13 mouse cellular contexts compared by ENCODE assay signal in genomic region chr15:91282822-91283221, GRCm38 (mm10).
DNase-seq lines count a peak whose midpoint lies in the region; ATAC-seq and TF ChIP-seq lines count a peak whose summit lies in the region.
"Had no signal": no experiment of that assay in that cellular context is flagged by ENCODE, and none has a peak within 500 bp of the region (broad histone marks: within the 10 kb centered on the region; RNA-seq: fewer than 3 reads in every experiment).

No protein-coding gene starts in this region.

- no peak overlapping the region for H3K4me3 ChIP-seq in gastrocnemius, adult 2 months
- H3K4me3 ChIP-seq in ES-E14 (ENCODE audit: insufficient read depth in 1 of 2, low read depth in 1 of 2, low read length in 2 of 2, poor library complexity in 1 of 2, severe bottlenecking in 1 of 2) = no peak overlapping the region
- no peak overlapping the region for H3K4me3 ChIP-seq in lung, embryonic 15.5 days
- H3K4me3 ChIP-seq: forebrain, embryonic 12.5 days; hindbrain, embryonic 12.5 days; stomach, embryonic 15.5 days had no signal

- no peaks in the 10 kb centered on the region for H3K9me3 ChIP-seq in ES-E14 (ENCODE audit: control insufficient read depth, insufficient read depth, low read depth, low read length)
- H3K9me3 ChIP-seq in lung, embryonic 15.5 days = no peaks in the 10 kb centered on the region
- H3K9me3 ChIP-seq: hindbrain, embryonic 12.5 days had no signal

- ATAC-seq in lung, embryonic 15.5 days (ENCODE audit: borderline replicate concordance, extremely low read depth, low FRiP score, low TSS enrichment) = peak; percentile 91

- H3K36me3 ChIP-seq in ES-E14 (ENCODE audit: control insufficient read depth, insufficient read depth, low read length, poor library complexity, severe bottlenecking) = peaks cover 3% of the 10 kb centered on the region; the same call in 1 of the 2 replicates
- no peaks in the 10 kb centered on the region for H3K36me3 ChIP-seq in lung, embryonic 15.5 days
- H3K36me3 ChIP-seq: forebrain, embryonic 12.5 days; hindbrain, embryonic 12.5 days; stomach, embryonic 15.5 days had no signal

- H3K27me3 ChIP-seq in lung, embryonic 15.5 days = no peaks in the 10 kb centered on the region
- H3K27me3 ChIP-seq: forebrain, embryonic 12.5 days; hindbrain, embryonic 12.5 days; stomach, embryonic 15.5 days had no signal

- intact Hi-C loops in gastrocnemius, adult 2 months (cut with DNase I) = no loop called here

- no peaks in the 10 kb centered on the region for H3K4me1 ChIP-seq in ES-E14 (ENCODE audit: control insufficient read depth in 2 of 2, insufficient read depth in 2 of 2, low read length in 2 of 2, poor library complexity in 1 of 2)
- 0 out of 2 replicates have a peak, but pooled peaks cover 5% of the 10 kb centered on the region for H3K4me1 ChIP-seq in lung, embryonic 15.5 days
- H3K4me1 ChIP-seq: forebrain, embryonic 12.5 days; hindbrain, embryonic 12.5 days; stomach, embryonic 15.5 days had no signal

- H3K9ac ChIP-seq in ES-E14 (ENCODE audit: insufficient read depth, low read depth, low read length, poor library complexity, severe bottlenecking) = no peak overlapping the region
- no peak overlapping the region for H3K9ac ChIP-seq in lung, embryonic 15.5 days
- H3K9ac ChIP-seq: forebrain, embryonic 12.5 days; hindbrain, embryonic 12.5 days; stomach, embryonic 15.5 days had no signal

- peak overlapping the region; percentile 83 for H3K27ac ChIP-seq in gastrocnemius, adult 2 months
- H3K27ac ChIP-seq in ES-E14 (ENCODE audit: insufficient read depth, low read depth, low read length, poor library complexity, severe bottlenecking) = peak overlapping the region; percentile 22; the same call in 1 of the 2 replicates
- H3K27ac ChIP-seq in lung, embryonic 15.5 days = no peak overlapping the region
- H3K27ac ChIP-seq: forebrain, embryonic 12.5 days; hindbrain, embryonic 12.5 days; macrophage; stomach, embryonic 15.5 days had no signal

- in situ Hi-C loops in ES-E14 (cut with MboI; ENCODE audit: low sequenced_read_pairs in 2 of 2, unreplicated experiment in 2 of 2) = no loop called here

- peak; percentile 84 for DNase-seq in gastrocnemius, adult 2 months
- DNase-seq in gastrocnemius, postnatal 10 days = no peak
- DNase-seq in ES-E14 (ENCODE audit: low read depth, low spot score) = no peak
- peak; percentile 25 for DNase-seq in fat pad, adult 2 months (ENCODE audit: extremely low read depth, low read depth, low spot score)
- no peak for DNase-seq in right cerebral cortex, postnatal 10 days (ENCODE audit: low spot score in 2 of 2)
- no peak for DNase-seq in thymus, postnatal 10 days (ENCODE audit: low spot score in 2 of 2)
- no peak for DNase-seq in embryo, embryonic 10 days (ENCODE audit: low spot score)
- DNase-seq: right cerebral cortex, adult 18-20 months had no signal

- H3K4me2 ChIP-seq in lung, embryonic 15.5 days = no peak overlapping the region
- H3K4me2 ChIP-seq: forebrain, embryonic 12.5 days; hindbrain, embryonic 12.5 days; stomach, embryonic 15.5 days had no signal

- TF ChIP-seq CTCF in gastrocnemius, adult 2 months (IDR thresholded peaks at IDR 0.05) = no peak

- 47% methylated on average over 7 of the region's 7 CpGs for WGBS in lung, embryonic 15.5 days

TF ChIP-seq in ES-E14, 5 proteins besides CTCF, POLR2A, EP300 and RAD21:
- no peak for TF ChIP-seq ZNF384 (IDR thresholded peaks at IDR 0.05; ENCODE audit: low read depth, low read length)
- TF ChIP-seq ZC3H11A (IDR thresholded peaks at IDR 0.05; ENCODE audit: borderline replicate concordance, low read depth, low read length) = no peak
- TF ChIP-seq HCFC1 (IDR thresholded peaks at IDR 0.05; ENCODE audit: borderline replicate concordance, insufficient read depth, low read length) = no peak
- TF ChIP-seq CHD2 (IDR thresholded peaks at IDR 0.05; ENCODE audit: low read depth, low read length) = no peak
- no peak for TF ChIP-seq MAFK (IDR thresholded peaks at IDR 0.05; ENCODE audit: insufficient read depth, low read depth, low read length)

Comparison
In these comparisons a context has a peak if more than half of its experiments do, and no peak if none do; other contexts are left out.
1. DNase-seq: peak in gastrocnemius, adult 2 months (single experiment) and fat pad, adult 2 months (single experiment); none in gastrocnemius, postnatal 10 days (single experiment), ES-E14 (single experiment), right cerebral cortex, postnatal 10 days (0 of 2), thymus, postnatal 10 days (0 of 2) and embryo, embryonic 10 days (single experiment).